Mouse (Mus musculus): ENCODE results near the gene Olfr362.
"Not testable (repeated sequence)": the region's sequence is repeated elsewhere in the genome, so short reads cannot be mapped to it uniquely, and the experiment has no call there.

The Olfr362 gene

DNA sequence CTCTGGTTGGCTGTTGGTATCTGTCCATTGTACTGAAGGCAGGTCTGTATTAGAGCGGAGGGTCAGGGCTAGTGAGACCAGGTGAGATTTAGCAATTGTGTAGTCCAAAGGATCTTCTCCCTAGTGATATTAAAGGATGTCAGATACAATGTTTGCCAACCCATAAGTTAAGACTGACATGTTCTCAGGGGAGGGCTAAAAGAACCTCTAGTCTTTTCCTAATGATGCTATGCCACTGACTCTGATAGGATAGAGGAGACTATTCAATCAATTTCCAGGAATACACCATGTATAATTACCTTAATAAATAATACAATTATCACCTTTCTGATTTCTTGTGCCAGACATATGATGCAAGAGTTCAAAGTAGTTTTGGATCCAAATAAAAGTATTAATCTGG lies at the start of gene Olfr362:
Gene Olfr362, minus strand, starts transcription at position 101 of the 400 bp plus-strand sequence.
- no peak for DNase-seq (ENCODE audit: low read depth, low spot score)

- no peak for DNase-seq (ENCODE audit: low read depth, low spot score)
These were observed 21.3 kb upstream of the Olfr362 start, which contains the start of gene Olfr364-ps1 for GRCm38 (mm10) chr2:37139022-37139421. Gene Olfr364-ps1, plus strand, starts transcription at chr2:37139322.

DNA sequence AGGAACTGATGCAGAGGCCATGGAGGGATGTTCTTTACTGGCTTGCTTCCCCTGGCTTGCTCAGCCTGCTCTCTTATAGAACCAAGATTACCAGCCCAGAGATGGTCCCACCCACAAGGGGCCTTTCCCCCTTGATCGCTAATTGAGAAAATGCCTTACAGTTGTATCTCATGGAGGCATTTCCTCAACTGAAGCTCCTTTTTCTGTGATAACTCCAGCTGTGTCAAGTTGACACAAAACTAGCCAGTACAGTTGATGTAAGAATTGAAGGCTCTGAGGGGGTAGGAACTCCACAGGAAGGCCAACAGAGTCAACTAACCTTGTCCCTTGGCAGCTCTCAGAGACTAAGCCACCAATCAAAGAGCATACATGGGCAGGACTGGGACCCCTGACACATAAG lies 28.5 kb downstream of the Olfr362 start, which contains the start of gene Olfr361:
Gene Olfr361, minus strand, starts transcription at position 101 of the 400 bp plus-strand sequence.
- not testable (repeated sequence) for DNase-seq (ENCODE audit: low read depth, low spot score)

DNA sequence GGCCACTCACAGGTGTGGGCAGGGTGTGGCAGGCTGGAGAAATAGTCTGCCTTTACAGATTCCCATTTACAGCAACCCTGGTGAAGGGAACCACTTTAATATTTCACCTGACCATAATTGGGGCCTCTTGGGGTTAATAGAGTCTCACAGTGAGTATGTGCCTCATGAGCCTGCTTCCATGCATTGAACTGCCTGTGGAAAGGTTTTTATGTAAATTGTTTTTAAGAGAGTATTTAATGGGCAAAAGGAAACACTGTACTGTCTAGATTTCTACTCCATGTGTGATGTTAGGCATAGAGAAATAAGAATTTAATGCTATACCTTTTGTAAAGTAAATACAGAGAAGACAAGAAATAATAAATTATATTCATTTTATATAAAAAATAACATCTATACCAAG lies 52.3 kb downstream of the Olfr362 start, which contains the start of gene Olfr360:
Gene Olfr360, plus strand, starts transcription at position 301 of the 400 bp plus-strand sequence.
- no peak for DNase-seq (ENCODE audit: low read depth, low spot score)

All from R1 (cell line).